Mouse (Mus musculus): ENCODE data around the gene Rimkla.
"Not testable (repeated sequence)": the region's sequence is repeated elsewhere in the genome, so short reads cannot be mapped to it uniquely, and the experiment has no call there.

The Rimkla gene

GRCm38 (mm10) chr4:119492291-119492932 is at the start of gene Rimkla:
Gene Rimkla (minus strand): TSS chr4:119492628.
- peak; percentile 4 to 18 for DNase-seq (ENCODE audit: low spot score in 2 of 2)

DNA sequence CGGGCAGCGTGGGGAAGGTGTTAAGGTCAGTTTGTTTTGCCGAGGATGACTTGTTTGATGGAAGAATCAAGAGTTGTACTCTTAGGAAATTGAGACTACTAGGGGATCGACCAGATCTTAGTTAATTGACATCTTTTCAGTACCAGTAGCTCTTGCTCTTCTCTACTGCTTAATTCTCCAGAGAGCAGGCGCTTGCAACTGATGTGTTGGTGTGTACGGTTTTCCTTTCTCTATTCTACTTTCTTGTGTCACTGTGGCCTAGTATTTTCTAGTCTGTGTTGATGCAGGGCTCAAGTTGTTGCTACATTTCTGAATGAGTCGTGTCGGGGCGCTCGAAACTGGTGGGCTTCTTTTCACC is 48.1 kb upstream of the Rimkla start:
- DNase-seq (ENCODE audit: low spot score in 2 of 2): no peak

DNA sequence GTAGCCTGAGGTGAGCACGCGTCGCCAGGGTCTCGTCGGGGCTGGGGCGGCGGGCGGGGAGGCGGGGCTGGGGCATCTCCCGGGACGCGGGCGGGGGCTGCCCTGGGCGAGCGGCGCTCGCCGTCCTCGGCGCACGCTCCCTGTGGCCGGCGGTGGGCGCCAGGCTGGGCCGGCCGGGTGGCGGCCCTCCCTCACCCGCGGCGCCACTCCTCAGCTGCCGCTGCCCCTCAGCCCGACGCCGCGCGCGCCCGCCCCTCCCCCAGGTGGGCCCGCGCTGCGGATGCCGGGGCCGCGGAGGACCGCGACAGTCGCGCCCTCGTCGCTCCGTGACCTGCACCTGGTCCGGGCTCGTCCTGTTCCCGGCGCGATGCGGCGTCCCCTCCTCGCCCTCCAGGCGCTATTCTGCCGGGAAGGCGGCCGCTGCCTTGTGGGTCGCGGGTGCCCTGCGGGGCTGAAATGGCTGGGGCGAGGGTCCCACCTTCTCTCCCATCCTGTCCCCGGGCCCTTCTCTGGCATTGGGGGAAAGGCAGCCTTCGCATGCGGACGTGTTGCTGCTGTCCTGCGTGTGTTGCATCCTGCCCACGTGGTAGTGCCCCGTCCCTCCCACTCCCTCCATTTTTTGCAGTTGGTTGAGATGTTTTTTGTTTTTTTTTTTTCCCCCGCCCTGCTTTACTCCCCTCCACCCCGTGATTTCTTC is 47.6 kb upstream of the Rimkla start:
- peak; percentile 32 to 42 for DNase-seq (ENCODE audit: low spot score in 2 of 2)

GRCm38 (mm10) chr4:119539031-119539824 is 46.8 kb upstream of the Rimkla start, which contains the start of gene Frg2f1:
Gene Frg2f1 (minus strand): TSS chr4:119539529.
- peak; percentile 87 to 88 for DNase-seq (ENCODE audit: low spot score in 2 of 2)

DNA sequence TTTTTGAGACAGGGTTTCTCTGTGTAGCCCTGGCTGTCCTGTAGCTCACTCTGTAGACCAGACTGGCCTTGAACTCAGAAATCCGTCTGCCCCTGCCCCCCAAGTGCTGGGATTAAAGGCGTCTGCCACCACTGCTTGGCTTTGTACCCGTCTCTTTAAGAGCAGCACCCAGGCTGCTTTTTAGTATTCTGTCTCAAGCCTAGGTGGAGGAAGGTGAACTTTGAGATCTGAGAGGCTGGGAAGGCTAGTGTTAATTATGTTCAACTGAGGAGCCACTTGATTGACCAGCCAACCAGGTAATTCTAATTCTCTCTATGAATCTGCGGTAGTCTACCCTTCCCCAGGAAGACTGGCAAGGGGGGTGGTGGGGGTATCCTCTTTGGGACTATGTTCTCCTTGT is 45.0 kb upstream of the Rimkla start:
- no peak for DNase-seq (ENCODE audit: low spot score in 2 of 2)

- not testable (repeated sequence) for DNase-seq (ENCODE audit: low spot score in 2 of 2)
Observed at GRCm38 (mm10) chr4:119536615-119537014, 44.2 kb upstream of the Rimkla start, which contains the start of gene Foxj3. Gene Foxj3 (plus strand): TSS chr4:119537004.

DNA sequence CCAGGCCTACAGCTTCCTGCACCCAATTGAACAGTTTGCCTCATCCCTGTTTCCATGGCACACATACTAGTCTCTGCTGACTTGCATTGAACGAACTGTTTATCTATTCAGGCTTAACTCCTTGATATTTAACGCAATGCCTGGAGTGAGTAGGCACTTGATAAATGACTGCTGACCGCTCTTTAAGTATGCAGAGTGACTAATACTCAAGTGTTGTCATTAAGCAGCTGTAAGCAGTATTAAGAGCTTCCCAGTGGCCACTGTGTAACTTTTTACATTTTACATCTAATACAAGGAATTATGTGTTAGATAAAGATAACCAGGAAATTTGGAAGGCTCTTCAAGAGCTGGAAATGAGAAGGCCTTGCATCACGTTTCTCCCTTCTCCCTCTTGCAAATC is 42.7 kb upstream of the Rimkla start:
- no peak for DNase-seq (ENCODE audit: low spot score in 2 of 2)

DNA sequence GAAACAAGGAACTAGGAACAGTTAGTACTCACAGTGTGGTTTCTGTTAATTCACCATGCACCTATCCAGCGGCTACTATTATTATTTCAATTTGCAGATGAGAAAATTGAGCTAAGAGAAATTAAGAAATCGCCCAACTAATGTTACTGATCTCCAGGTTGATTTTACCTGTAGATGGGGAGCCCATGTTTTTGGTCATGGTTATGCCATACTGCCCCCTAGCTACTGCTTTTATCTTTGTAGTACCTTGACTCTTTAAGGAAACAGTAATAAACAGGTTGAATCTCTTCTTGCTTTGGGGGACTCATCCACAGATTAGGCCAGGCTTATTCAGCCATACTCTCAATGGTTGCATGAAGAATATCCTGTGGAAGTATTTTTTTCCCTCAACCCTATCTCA is 39.4 kb upstream of the Rimkla start:
- peak in 1 of 2 experiments; percentile 9 for DNase-seq (ENCODE audit: low spot score in 2 of 2)

DNA sequence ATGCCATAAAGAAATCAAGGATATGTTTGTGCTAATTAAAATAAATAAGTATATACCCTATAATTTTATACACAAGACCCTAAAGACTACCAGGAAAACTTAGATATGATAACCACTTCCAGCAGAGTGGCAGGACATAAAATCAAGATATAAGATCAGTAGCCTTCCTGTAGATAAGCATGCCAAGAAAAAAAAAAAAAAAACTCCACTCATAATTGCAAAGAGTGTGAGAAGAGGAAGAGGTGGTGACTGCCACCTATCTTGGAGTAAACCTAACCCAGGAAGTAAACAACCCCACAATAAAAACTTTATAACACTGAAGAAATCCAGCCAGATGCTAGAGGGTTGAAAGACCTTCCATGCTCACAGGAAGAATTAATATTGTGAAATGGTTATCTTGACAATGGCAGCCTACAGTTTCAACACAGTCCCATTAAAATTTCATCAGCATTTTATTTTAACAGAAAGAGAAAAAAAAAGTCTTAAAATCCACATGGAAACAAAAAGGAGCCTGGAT is 34.0 kb upstream of the Rimkla start:
- DNase-seq (ENCODE audit: low spot score in 2 of 2): no peak

DNA sequence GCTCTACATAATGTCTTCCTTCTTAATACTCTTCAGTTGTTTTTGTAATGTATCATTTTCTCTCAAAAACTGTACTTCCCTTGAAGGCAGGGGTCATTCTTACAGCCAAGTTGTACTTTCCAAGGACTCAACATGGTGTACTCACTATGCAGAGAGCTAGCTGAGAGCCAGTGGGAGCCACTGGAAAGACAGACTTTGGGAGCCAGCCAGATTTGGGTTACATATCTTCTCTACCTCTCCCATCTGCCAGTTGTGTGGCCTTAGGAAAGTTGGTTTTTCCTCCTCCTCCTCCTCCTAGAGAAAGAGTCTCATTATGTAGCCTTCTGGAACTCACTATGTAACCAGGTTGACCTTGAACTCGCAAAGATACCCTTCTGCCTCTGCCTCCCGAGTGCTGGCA is 32.0 kb upstream of the Rimkla start:
- no peak for DNase-seq (ENCODE audit: low spot score in 2 of 2)

- DNase-seq (ENCODE audit: low spot score in 2 of 2): no peak
Observed at GRCm38 (mm10) chr4:119524010-119524409, 31.6 kb upstream of the Rimkla start.

DNA sequence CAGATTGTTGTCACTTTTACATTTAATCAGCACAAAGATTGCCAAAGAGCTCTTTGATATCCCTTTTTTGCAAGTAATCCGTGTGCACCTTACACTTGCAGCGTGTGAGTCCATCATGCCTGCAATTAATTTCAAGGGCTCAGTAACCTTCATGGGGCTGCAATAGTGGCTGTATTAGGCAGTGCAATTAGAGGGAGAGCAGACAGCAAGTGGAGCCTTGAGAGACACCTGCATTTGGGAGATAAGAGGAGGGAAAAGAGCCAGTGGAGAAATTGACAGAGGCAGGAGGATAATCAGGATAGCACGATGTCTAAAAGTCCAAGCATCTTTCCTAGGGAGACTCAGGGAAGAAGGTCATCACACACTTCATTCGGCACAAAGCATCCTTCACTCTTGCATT is 31.1 kb upstream of the Rimkla start:
- no peak for DNase-seq (ENCODE audit: low spot score in 2 of 2)

DNA sequence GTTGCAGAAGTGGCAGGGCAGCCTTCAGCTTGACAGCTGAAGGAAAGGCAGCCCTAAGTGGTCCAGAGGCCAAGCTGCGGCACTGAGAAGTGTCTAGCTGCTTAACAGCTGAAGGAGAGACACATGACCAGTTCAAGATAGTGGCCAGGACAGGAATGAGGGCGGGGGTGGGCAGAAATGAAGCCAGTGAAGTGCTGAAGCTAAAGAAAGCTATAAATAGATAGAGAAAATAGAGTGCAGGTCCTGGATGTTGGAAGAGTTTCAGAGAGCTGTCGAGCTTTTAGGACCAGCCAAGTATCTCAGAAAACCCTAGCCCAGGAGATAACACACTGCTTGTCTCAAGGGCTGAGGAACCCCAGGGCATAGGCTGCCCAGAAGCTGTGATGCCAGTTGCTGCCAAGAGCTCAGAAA is 20.3 kb upstream of the Rimkla start:
- DNase-seq (ENCODE audit: low spot score in 2 of 2): no peak

DNA sequence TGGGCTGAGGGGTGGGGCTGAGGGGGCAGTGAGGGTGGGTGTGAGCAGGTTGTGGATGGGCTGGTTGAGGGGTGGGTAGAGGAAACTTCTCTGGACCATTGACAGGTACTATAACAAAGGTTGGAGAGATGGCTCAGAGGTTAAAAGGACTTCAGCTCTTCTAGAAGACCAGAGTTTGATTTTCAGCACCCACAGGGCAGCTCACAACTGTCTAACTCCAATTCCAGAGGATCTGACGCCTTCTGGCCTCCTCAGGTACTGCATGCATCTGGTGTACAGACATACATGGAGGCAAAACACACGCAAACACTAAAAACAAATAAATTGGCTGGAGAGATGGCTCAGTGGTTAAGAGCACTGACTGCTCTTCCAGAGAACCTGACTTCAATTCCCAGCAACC is 19.2 kb upstream of the Rimkla start:
- no peak for DNase-seq (ENCODE audit: low spot score in 2 of 2)

DNA sequence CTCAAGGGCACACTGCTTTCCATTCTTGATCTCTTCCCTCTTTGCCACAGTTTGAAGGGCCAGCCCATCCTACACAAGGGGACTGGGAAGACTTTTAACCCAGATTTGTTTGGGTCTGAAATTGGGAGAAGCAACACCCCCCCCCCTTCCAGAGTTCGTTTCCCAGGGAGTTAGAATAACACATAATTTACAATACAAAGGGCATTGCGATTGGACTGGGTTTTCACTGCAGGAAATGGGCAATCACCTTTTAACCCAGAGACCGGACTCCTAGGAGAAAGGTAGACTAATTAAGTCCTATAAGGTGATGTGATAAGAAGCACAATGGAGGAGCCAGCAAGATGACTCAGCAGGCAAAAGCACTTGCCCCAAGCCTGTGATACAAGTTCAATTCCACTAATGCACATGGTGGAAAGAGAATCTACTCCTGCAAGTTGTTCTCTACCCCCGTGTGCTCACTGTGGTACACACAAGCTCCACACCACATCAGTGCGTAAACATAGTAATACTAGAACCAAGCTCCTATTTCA is 6.0 kb upstream of the Rimkla start:
- no peak for DNase-seq (ENCODE audit: low spot score in 2 of 2)

GRCm38 (mm10) chr4:119492933-119493327 is 502 bp upstream of the Rimkla start:
- DNase-seq (ENCODE audit: low spot score in 2 of 2): no peak

GRCm38 (mm10) chr4:119490806-119491205 is 1.6 kb downstream of the Rimkla start:
- DNase-seq (ENCODE audit: low spot score in 2 of 2): no peak

DNA sequence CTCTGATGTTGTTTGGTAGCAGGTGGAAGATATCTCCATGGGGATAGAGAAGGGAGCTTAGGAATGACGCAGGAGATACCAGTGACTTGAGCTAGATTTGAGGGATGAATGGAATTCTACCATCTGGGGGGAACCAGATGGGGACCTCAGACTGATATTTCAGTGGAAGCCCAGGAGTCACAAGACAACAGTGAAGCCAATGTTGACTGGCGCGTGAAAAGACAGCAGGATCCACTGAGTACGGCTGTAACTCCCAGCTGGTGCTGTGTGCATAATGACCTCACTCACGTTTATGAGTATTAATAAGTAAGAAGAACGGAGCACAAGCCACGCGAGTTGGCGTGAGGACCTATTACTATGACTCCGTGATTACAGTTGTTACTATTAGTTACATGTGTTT is 2.8 kb downstream of the Rimkla start:
- DNase-seq (ENCODE audit: low spot score in 2 of 2): no peak

GRCm38 (mm10) chr4:119484882-119485281 is 7.5 kb downstream of the Rimkla start:
- DNase-seq (ENCODE audit: low spot score in 2 of 2): no peak

- no peak for DNase-seq (ENCODE audit: low spot score in 2 of 2)
Observed at GRCm38 (mm10) chr4:119483051-119483450, 9.4 kb downstream of the Rimkla start.

DNA sequence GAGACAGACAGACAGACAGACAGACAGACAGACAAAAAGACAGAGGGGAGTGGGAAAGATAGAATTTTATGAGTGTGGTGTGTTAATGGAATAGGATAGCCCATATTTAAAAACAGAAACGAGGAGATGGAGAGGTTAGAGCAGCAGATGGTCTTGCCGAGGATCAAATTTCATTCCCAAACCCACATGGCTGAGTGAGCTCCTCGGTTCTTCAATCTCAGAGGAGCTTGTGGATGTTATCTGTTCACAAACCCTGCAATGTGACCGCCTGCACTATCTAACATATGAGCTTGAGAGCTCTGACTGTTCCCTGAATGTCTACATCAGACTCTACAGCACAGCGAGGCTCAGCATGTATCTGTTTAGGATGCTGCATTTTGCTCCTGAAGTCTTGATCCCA is 19.3 kb downstream of the Rimkla start:
- no peak for DNase-seq (ENCODE audit: low spot score in 2 of 2)

DNA sequence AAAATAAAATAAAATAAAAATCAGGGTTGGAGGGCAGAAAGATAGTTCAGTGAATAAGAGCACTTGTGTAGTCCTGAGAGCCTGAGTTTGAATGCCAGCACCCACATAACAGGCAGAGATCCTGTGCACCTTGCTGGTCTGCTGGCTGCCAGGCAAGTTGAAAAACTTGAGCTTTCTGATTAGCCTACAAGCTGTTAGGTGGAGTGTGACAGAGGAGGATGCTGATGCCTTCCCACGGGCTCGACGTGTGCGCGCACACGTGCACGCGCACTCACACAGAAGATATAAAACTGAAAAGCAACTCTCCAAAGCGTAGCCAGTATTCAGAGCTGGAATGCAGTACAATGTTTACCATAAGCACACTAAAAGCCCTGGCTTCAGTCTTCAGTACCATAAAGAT is 19.9 kb downstream of the Rimkla start:
- no peak for DNase-seq (ENCODE audit: low spot score in 2 of 2)
